Comparison of ENCODE assay signal across 9 mouse cellular contexts in genomic region chr10:98684195-98684594, GRCm38 (mm10).
A peak's percentile ranks its signal among the peaks of the same experiment; 100 is the strongest.
DNase-seq lines count a peak whose midpoint lies in the region; ATAC-seq and TF ChIP-seq lines count a peak whose summit lies in the region.
"Had no signal": no experiment of that assay in that cellular context is flagged by ENCODE, and none has a peak within 500 bp of the region (broad histone marks: within the 10 kb centered on the region; RNA-seq: fewer than 3 reads in every experiment).

No protein-coding gene starts in this region.

- H3K4me3 ChIP-seq in midbrain, postnatal 0 days (ENCODE audit: low read depth, low read length), result no peak overlapping the region
- no peak overlapping the region for H3K4me3 ChIP-seq in midbrain, embryonic 15.5 days
- H3K4me3 ChIP-seq in hindbrain, embryonic 13.5 days, result no peak overlapping the region
- H3K4me3 ChIP-seq in limb, embryonic 14.5 days (replicated peaks; ENCODE audit: low read length), result no peak overlapping the region

- TF ChIP-seq POLR2A in limb, embryonic 14.5 days (IDR thresholded peaks at IDR 0.05; ENCODE audit: borderline replicate concordance, extremely low read depth, insufficient read depth, insufficient read length), result no peak

- no peak overlapping the region for H3K9ac ChIP-seq in midbrain, postnatal 0 days (replicated peaks; ENCODE audit: low read length, poor library complexity, severe bottlenecking)
- H3K9ac ChIP-seq in midbrain, embryonic 15.5 days, result no peak overlapping the region
- no peak overlapping the region for H3K9ac ChIP-seq in hindbrain, embryonic 13.5 days
- H3K9ac ChIP-seq in limb, embryonic 14.5 days (ENCODE audit: low read depth, low read length, severe bottlenecking), result no peak overlapping the region; the same call in 1 of the 2 replicates

- ATAC-seq in midbrain, postnatal 0 days (ENCODE audit: low FRiP score), result no peak
- no peak for ATAC-seq in midbrain, embryonic 15.5 days (replicated peaks)
- ATAC-seq in hindbrain, embryonic 13.5 days (ENCODE audit: low FRiP score), result no peak
- ATAC-seq in limb, embryonic 14.5 days (ENCODE audit: low FRiP score, low read depth), result peak; percentile 89

- H3K4me1 ChIP-seq in midbrain, postnatal 0 days (ENCODE audit: insufficient read depth, low read length), result no peaks in the 10 kb centered on the region
- no peaks in the 10 kb centered on the region for H3K4me1 ChIP-seq in midbrain, embryonic 15.5 days
- H3K4me1 ChIP-seq in hindbrain, embryonic 13.5 days (replicated peaks), result peaks cover 4% of the 10 kb centered on the region; the same call in 1 of the 2 replicates
- peaks cover 11% of the 10 kb centered on the region for H3K4me1 ChIP-seq in limb, embryonic 14.5 days (ENCODE audit: control insufficient read depth, insufficient read depth, low read length)

- H3K36me3 ChIP-seq in midbrain, postnatal 0 days (ENCODE audit: insufficient read depth, low read length), result no peaks in the 10 kb centered on the region
- H3K36me3 ChIP-seq in midbrain, embryonic 15.5 days (replicated peaks), result no peaks in the 10 kb centered on the region
- no peaks in the 10 kb centered on the region for H3K36me3 ChIP-seq in hindbrain, embryonic 13.5 days
- H3K36me3 ChIP-seq in limb, embryonic 14.5 days (ENCODE audit: control insufficient read depth, insufficient read depth, low read length), result no peaks in the 10 kb centered on the region
- H3K36me3 ChIP-seq: G1E had no signal

- TF ChIP-seq CTCF in midbrain, postnatal 0 days (IDR thresholded peaks at IDR 0.05), result no peak

- peak overlapping the region; percentile 9; the same call in 1 of the 2 replicates for H3K4me2 ChIP-seq in midbrain, postnatal 0 days (ENCODE audit: low read depth, low read length, poor library complexity, severe bottlenecking)
- H3K4me2 ChIP-seq in midbrain, embryonic 15.5 days, result no peak overlapping the region
- peak overlapping the region; percentile 10; the same call in 1 of the 2 replicates for H3K4me2 ChIP-seq in hindbrain, embryonic 13.5 days
- H3K4me2 ChIP-seq in limb, embryonic 14.5 days (replicated peaks; ENCODE audit: low read depth, low read length, severe bottlenecking), result peak overlapping the region; percentile 29

- no peaks in the 10 kb centered on the region for H3K9me3 ChIP-seq in midbrain, postnatal 0 days (ENCODE audit: low read length)
- H3K9me3 ChIP-seq in midbrain, embryonic 15.5 days, result no peaks in the 10 kb centered on the region
- H3K9me3 ChIP-seq in hindbrain, embryonic 13.5 days, result no peaks in the 10 kb centered on the region
- H3K9me3 ChIP-seq in limb, embryonic 14.5 days (ENCODE audit: control insufficient read depth, low read length), result no peaks in the 10 kb centered on the region
- H3K9me3 ChIP-seq: G1E had no signal

- 59% methylated on average over 12 of the region's 12 CpGs for WGBS in midbrain, postnatal 0 days
- 66% methylated on average over 12 of the region's 12 CpGs for WGBS in midbrain, embryonic 15.5 days
- WGBS in hindbrain, embryonic 13.5 days, result 60% methylated on average over 12 of the region's 12 CpGs
- 11% methylated on average over 12 of the region's 12 CpGs for WGBS in limb, embryonic 14.5 days

- peak; percentile 18 for DNase-seq in midbrain, postnatal 0 days (ENCODE audit: low spot score)
- DNase-seq in gastrocnemius, adult 18-20 months (ENCODE audit: low spot score), result peak; percentile 38
- DNase-seq in limb, embryonic 14.5 days (ENCODE audit: low spot score), result peak; percentile 60
- DNase-seq in neural tube, embryonic 10.5 days (ENCODE audit: extremely low spot score, low spot score), result peak; percentile 20
- no peak for DNase-seq in layer of hippocampus, adult 9-11 months
- no peak for DNase-seq in cerebellum, postnatal 10 days

- H3K27me3 ChIP-seq in midbrain, postnatal 0 days (ENCODE audit: insufficient read depth, low read length), result no peaks in the 10 kb centered on the region
- H3K27me3 ChIP-seq in midbrain, embryonic 15.5 days (replicated peaks), result no peaks in the 10 kb centered on the region
- no peaks in the 10 kb centered on the region for H3K27me3 ChIP-seq in hindbrain, embryonic 13.5 days
- no peaks in the 10 kb centered on the region for H3K27me3 ChIP-seq in limb, embryonic 14.5 days (ENCODE audit: control insufficient read depth, insufficient read depth, low read length)

- no peak overlapping the region for H3K27ac ChIP-seq in midbrain, postnatal 0 days (ENCODE audit: low read depth, low read length)
- H3K27ac ChIP-seq in midbrain, embryonic 15.5 days, result no peak overlapping the region
- no peak overlapping the region for H3K27ac ChIP-seq in hindbrain, embryonic 13.5 days
- peak overlapping the region; percentile 50; the same call in 1 of the 2 replicates for H3K27ac ChIP-seq in limb, embryonic 14.5 days (replicated peaks; ENCODE audit: low read depth, low read length)

Comparison
In these comparisons a context has a peak if more than half of its experiments do, and no peak if none do; other contexts are left out.
1. DNase-seq: peak in midbrain, postnatal 0 days (single experiment), gastrocnemius, adult 18-20 months (single experiment), limb, embryonic 14.5 days (single experiment) and neural tube, embryonic 10.5 days (single experiment); none in layer of hippocampus, adult 9-11 months (single experiment) and cerebellum, postnatal 10 days (0 of 2).